Mouse (Mus musculus) thymus, adult 2 months (tissue): Measurements from ENCODE around the gene Rrn3.

Experiments used
- CTCF ChIP-seq: fragments of 200-500 bp; IDR thresholded peaks from 2 replicates; pipeline ENCODE4 v1.5.1; 2012; ENCODE audit warnings: mild to moderate bottlenecking, control low read depth, low read length, moderate library complexity, borderline replicate concordance; ENCODE audit not compliant: control insufficient read depth, poor library complexity, insufficient read depth; ENCODE audit errors: extremely low read depth
- POLR2A ChIP-seq: fragments of 200-500 bp; IDR thresholded peaks from 2 replicates; pipeline ENCODE4 v1.6.1; 2012; ENCODE audit warnings: mild to moderate bottlenecking, low read length, control low read depth, moderate library complexity; ENCODE audit not compliant: control insufficient read depth, poor library complexity, insufficient read depth; ENCODE audit errors: extremely low read depth

- TF ChIP-seq CTCF = no peak
- TF ChIP-seq POLR2A = no peak
Measured at GRCm38 (mm10) chr16:13845031-13845430, 64.5 kb downstream of the Rrn3 start.
